Mouse (Mus musculus) lung, embryonic 15.5 days (tissue): ENCODE measurements around the gene Adgrf5. TPM values are rescaled to one million over a fixed set of nuclear protein-coding genes. Genes with fewer than 3 reads are reported as not detected.

ENCODE experiments used
- ATAC-seq: fragments of 200-750 bp; cut with Nextera tagmentation; 2 replicates; pipeline ENCODE4 v1.8.0; 2017; ENCODE audit warnings: moderate number of reproducible peaks, borderline replicate concordance; ENCODE audit not compliant: low FRiP score, low TSS enrichment; ENCODE audit errors: extremely low read depth
- H3K27ac ChIP-seq: fragments of 300-500 bp; sonication (generic); 2 replicates; pipeline ENCODE4 v1.5.1; 2015; ENCODE audit warnings: moderate library complexity, mild to moderate bottlenecking, inconsistent platforms
- H3K27me3 ChIP-seq: fragments of 300-500 bp; sonication (generic); 2 replicates; pipeline ENCODE4 v1.6.1; 2015; ENCODE audit warnings: inconsistent platforms
- H3K36me3 ChIP-seq: fragments of 300-500 bp; sonication (generic); 2 replicates; pipeline ENCODE4 v1.6.1; 2015; ENCODE audit warnings: inconsistent platforms
- H3K4me1 ChIP-seq: fragments of 300-500 bp; sonication (generic); 2 replicates; pipeline ENCODE4 v1.6.1; 2015; ENCODE audit warnings: inconsistent platforms
- H3K4me2 ChIP-seq: fragments of 300-500 bp; sonication (generic); 2 replicates; pipeline ENCODE4 v1.6.1; 2015; ENCODE audit warnings: inconsistent platforms, mild to moderate bottlenecking, moderate library complexity
- H3K4me3 ChIP-seq: fragments of 300-500 bp; sonication (generic); 2 replicates; pipeline ENCODE4 v1.5.1; 2015; ENCODE audit warnings: mild to moderate bottlenecking, inconsistent platforms
- H3K9ac ChIP-seq: fragments of 300-500 bp; sonication (generic); 2 replicates; pipeline ENCODE4 v1.6.1; 2015; ENCODE audit warnings: inconsistent platforms
- H3K9me3 ChIP-seq: fragments of 300-500 bp; sonication (generic); 2 replicates; pipeline ENCODE4 v1.6.1; 2016; ENCODE audit warnings: inconsistent platforms
- WGBS: fragments of 180-500 bp; shearing (Covaris S2); methylation state at CpG from one replicate; pipeline ENCODE4 v1.1.7; 2015; 5-methylcytosine and 5-hydroxymethylcytosine counted together
- polyA plus RNA-seq: library from polyadenylated mRNA; unstranded; fragments of >200 nt; fragmentation: Nextera tagmentation; extraction: Ambion mirVana; gene quantifications from 2 replicates; pipeline ENCODE4 v1.2.1, GENCODE M21; 2015

Gene Adgrf5
- polyA plus RNA-seq, 1 experiment from 2014 or later: 25.0 TPM

- Histone ChIP-seq H3K9me3 (no peaks in the 10 kb centered on the region), H3K36me3 (no peaks in the 10 kb centered on the region), H3K4me2 (no peak overlapping the region), H3K27me3 (no peaks in the 10 kb centered on the region), H3K27ac (no peak overlapping the region), H3K4me1 (peaks cover 21% of the 10 kb centered on the region), H3K4me3 (no peak overlapping the region), H3K9ac (no peak overlapping the region)
- 87% methylated on average over 5 of the region's 5 CpGs for WGBS
- no peak for ATAC-seq
These were observed 26.1 kb downstream of the Adgrf5 start for GRCm38 (mm10) chr17:43386331-43386730.

- H3K36me3 ChIP-seq: no peaks in the 10 kb centered on the region
- H3K27me3 ChIP-seq: no peaks in the 10 kb centered on the region
- H3K4me1 ChIP-seq: peaks cover 29% of the 10 kb centered on the region
- ATAC-seq: no peak
- 41% methylated on average over 3 of the region's 3 CpGs for WGBS
- no peak overlapping the region for H3K4me2 ChIP-seq
- H3K9me3 ChIP-seq: no peaks in the 10 kb centered on the region
- no peak overlapping the region for H3K4me3 ChIP-seq
- H3K27ac ChIP-seq: no peak overlapping the region
- H3K9ac ChIP-seq: no peak overlapping the region
These were observed 26.9 kb downstream of the Adgrf5 start for GRCm38 (mm10) chr17:43387171-43387570.

- Histone ChIP-seq H3K4me2 (peak overlapping the region; percentile 42), H3K27me3 (no peaks in the 10 kb centered on the region), H3K27ac (peak overlapping the region; percentile 47), H3K9ac (no peak overlapping the region), H3K4me3 (peak overlapping the region; percentile 25), H3K36me3 (no peaks in the 10 kb centered on the region), H3K9me3 (no peaks in the 10 kb centered on the region), H3K4me1 (peaks cover 30% of the 10 kb centered on the region)
- 55% methylated on average over 11 of the region's 11 CpGs for WGBS
- ATAC-seq: no peak
These were observed 29.0 kb downstream of the Adgrf5 start for GRCm38 (mm10) chr17:43389256-43389655.

- Histone ChIP-seq H3K4me2 (no peak overlapping the region), H3K4me1 (peaks cover 24% of the 10 kb centered on the region), H3K9me3 (no peaks in the 10 kb centered on the region), H3K4me3 (no peak overlapping the region), H3K9ac (no peak overlapping the region), H3K27me3 (no peaks in the 10 kb centered on the region), H3K27ac (no peak overlapping the region), H3K36me3 (no peaks in the 10 kb centered on the region)
- 49% methylated on average over 9 of the region's 9 CpGs for WGBS
- no peak for ATAC-seq
These were observed 31.9 kb downstream of the Adgrf5 start for GRCm38 (mm10) chr17:43392191-43392590.

- no peak overlapping the region for H3K4me3 ChIP-seq
- no peak overlapping the region for H3K27ac ChIP-seq
- no peak overlapping the region for H3K4me2 ChIP-seq
- 82% methylated on average over 8 of the region's 8 CpGs for WGBS
- peaks cover 23% of the 10 kb centered on the region for H3K4me1 ChIP-seq
- no peaks in the 10 kb centered on the region for H3K36me3 ChIP-seq
- no peak overlapping the region for H3K9ac ChIP-seq
- no peak for ATAC-seq
- no peaks in the 10 kb centered on the region for H3K9me3 ChIP-seq
- H3K27me3 ChIP-seq: no peaks in the 10 kb centered on the region
These were observed 33.4 kb downstream of the Adgrf5 start for GRCm38 (mm10) chr17:43393669-43394068.

- Histone ChIP-seq H3K9me3 (no peaks in the 10 kb centered on the region), H3K27me3 (no peaks in the 10 kb centered on the region), H3K36me3 (no peaks in the 10 kb centered on the region), H3K27ac (no peak overlapping the region), H3K9ac (no peak overlapping the region), H3K4me2 (no peak overlapping the region), H3K4me3 (no peak overlapping the region), H3K4me1 (peaks cover 9% of the 10 kb centered on the region; the same call in 1 of the 2 replicates)
- 0 out of 2 replicates have a peak, but pooled peaks have one; percentile 57 for ATAC-seq
- 40% methylated on average over 12 of the region's 12 CpGs for WGBS
These were observed 35.4 kb downstream of the Adgrf5 start for GRCm38 (mm10) chr17:43395400-43396258.

GRCm38 (mm10) chr17:43398612-43399011 is 38.4 kb downstream of the Adgrf5 start:
- Histone ChIP-seq H3K27ac (no peak overlapping the region), H3K4me1 (no peaks in the 10 kb centered on the region), H3K36me3 (no peaks in the 10 kb centered on the region), H3K9me3 (no peaks in the 10 kb centered on the region), H3K4me2 (no peak overlapping the region), H3K27me3 (no peaks in the 10 kb centered on the region), H3K4me3 (no peak overlapping the region), H3K9ac (no peak overlapping the region)
- no peak for ATAC-seq
- 66% methylated on average over 7 of the region's 7 CpGs for WGBS

- H3K4me2 ChIP-seq: no peak overlapping the region
- no peak overlapping the region for H3K9ac ChIP-seq
- no peak for ATAC-seq
- no peaks in the 10 kb centered on the region for H3K36me3 ChIP-seq
- no peaks in the 10 kb centered on the region for H3K4me1 ChIP-seq
- H3K27me3 ChIP-seq: no peaks in the 10 kb centered on the region
- H3K27ac ChIP-seq: no peak overlapping the region
- H3K9me3 ChIP-seq: no peaks in the 10 kb centered on the region
- H3K4me3 ChIP-seq: no peak overlapping the region
- 76% methylated on average over 3 of the region's 3 CpGs for WGBS
These were observed 38.9 kb downstream of the Adgrf5 start for GRCm38 (mm10) chr17:43399151-43399550.

- 77% methylated on average over 10 of the region's 10 CpGs for WGBS
- H3K9me3 ChIP-seq: no peaks in the 10 kb centered on the region
- no peak overlapping the region for H3K27ac ChIP-seq
- H3K36me3 ChIP-seq: no peaks in the 10 kb centered on the region
- H3K27me3 ChIP-seq: no peaks in the 10 kb centered on the region
- H3K4me3 ChIP-seq: no peak overlapping the region
- H3K4me1 ChIP-seq: no peaks in the 10 kb centered on the region
- no peak overlapping the region for H3K4me2 ChIP-seq
- no peak for ATAC-seq
- H3K9ac ChIP-seq: no peak overlapping the region
These were observed 40.2 kb downstream of the Adgrf5 start for GRCm38 (mm10) chr17:43400483-43400882.

GRCm38 (mm10) chr17:43403851-43404250 is 43.6 kb downstream of the Adgrf5 start:
- no peaks in the 10 kb centered on the region for H3K36me3 ChIP-seq
- no peak overlapping the region for H3K4me3 ChIP-seq
- no peak overlapping the region for H3K4me2 ChIP-seq
- no peaks in the 10 kb centered on the region for H3K27me3 ChIP-seq
- 49% methylated on average over 6 of the region's 6 CpGs for WGBS
- no peak overlapping the region for H3K9ac ChIP-seq
- H3K9me3 ChIP-seq: no peaks in the 10 kb centered on the region
- H3K4me1 ChIP-seq: peaks cover 3% of the 10 kb centered on the region; the same call in 1 of the 2 replicates
- no peak for ATAC-seq
- no peak overlapping the region for H3K27ac ChIP-seq

- H3K4me3 ChIP-seq: no peak overlapping the region
- 66% methylated on average over 5 of the region's 5 CpGs for WGBS
- H3K9me3 ChIP-seq: no peaks in the 10 kb centered on the region
- ATAC-seq: no peak
- H3K4me1 ChIP-seq: peaks cover 3% of the 10 kb centered on the region; the same call in 1 of the 2 replicates
- no peak overlapping the region for H3K27ac ChIP-seq
- H3K9ac ChIP-seq: no peak overlapping the region
- H3K27me3 ChIP-seq: no peaks in the 10 kb centered on the region
- H3K4me2 ChIP-seq: no peak overlapping the region
- no peaks in the 10 kb centered on the region for H3K36me3 ChIP-seq
These were observed 44.2 kb downstream of the Adgrf5 start for GRCm38 (mm10) chr17:43404408-43404807.

- no peak for ATAC-seq
- Histone ChIP-seq H3K4me1 (peaks cover 3% of the 10 kb centered on the region; the same call in 1 of the 2 replicates), H3K4me3 (no peak overlapping the region), H3K36me3 (no peaks in the 10 kb centered on the region), H3K9me3 (no peaks in the 10 kb centered on the region), H3K27ac (no peak overlapping the region), H3K27me3 (no peaks in the 10 kb centered on the region), H3K4me2 (no peak overlapping the region), H3K9ac (no peak overlapping the region)
- 70% methylated on average over 3 of the region's 3 CpGs for WGBS
These were observed 46.1 kb downstream of the Adgrf5 start for GRCm38 (mm10) chr17:43406321-43406720.
